Mouse (Mus musculus) liver, embryonic 12.5 days (tissue): ENCODE results near the gene Gnl3l. TPM values are rescaled to one million over a fixed set of nuclear protein-coding genes. Genes with fewer than 3 reads are reported as not detected.

ENCODE experiments used
- ATAC-seq: fragments of 200-750 bp; cut with Nextera tagmentation; 2 replicates; pipeline ENCODE4 v1.8.0; 2017; ENCODE audit warnings: moderate number of reproducible peaks, mild to moderate bottlenecking, moderate library complexity
- H3K27ac ChIP-seq: fragments of 300-500 bp; sonication (generic); 2 replicates; pipeline ENCODE4 v1.5.1; 2016; ENCODE audit warnings: mild to moderate bottlenecking
- H3K27me3 ChIP-seq: fragments of 300-500 bp; sonication (generic); replicated peaks from 2 replicates; pipeline ENCODE4 v1.6.1; 2016; ENCODE audit warnings: mild to moderate bottlenecking, moderate library complexity
- H3K36me3 ChIP-seq: fragments of 300-500 bp; sonication (generic); 2 replicates; pipeline ENCODE4 v1.6.1; 2016; ENCODE audit warnings: mild to moderate bottlenecking, moderate library complexity
- H3K4me1 ChIP-seq: fragments of 300-500 bp; sonication (generic); 2 replicates; pipeline ENCODE4 v1.6.1; 2016
- H3K4me2 ChIP-seq: fragments of 300-500 bp; sonication (generic); 2 replicates; pipeline ENCODE4 v1.6.1; 2016; ENCODE audit warnings: mild to moderate bottlenecking, moderate library complexity
- H3K4me3 ChIP-seq: fragments of 300-500 bp; sonication (generic); 2 replicates; pipeline ENCODE4 v1.5.1; 2016; ENCODE audit warnings: mild to moderate bottlenecking, moderate library complexity
- H3K9ac ChIP-seq: fragments of 300-500 bp; sonication (generic); 2 replicates; pipeline ENCODE4 v1.6.1; 2016; ENCODE audit warnings: mild to moderate bottlenecking, moderate library complexity
- H3K9me3 ChIP-seq: fragments of 300-500 bp; sonication (generic); replicated peaks from 2 replicates; pipeline ENCODE4 v1.6.1; 2016; ENCODE audit warnings: mild to moderate bottlenecking, moderate library complexity
- WGBS: fragments of 180-500 bp; shearing (Covaris S2); methylation state at CpG from one replicate; pipeline ENCODE4 v1.1.7; 2016; ENCODE audit not compliant: insufficient replicate concordance; 5-methylcytosine and 5-hydroxymethylcytosine counted together
- polyA plus RNA-seq: library from polyadenylated mRNA; unstranded; fragments of >200 nt; fragmentation: Nextera tagmentation; extraction: Ambion mirVana; gene quantifications from 2 replicates; pipeline ENCODE4 v1.2.1, GENCODE M21; 2016

Gnl3l gene
- polyA plus RNA-seq, 1 experiment from 2014 or later, result 21.3 TPM

DNA sequence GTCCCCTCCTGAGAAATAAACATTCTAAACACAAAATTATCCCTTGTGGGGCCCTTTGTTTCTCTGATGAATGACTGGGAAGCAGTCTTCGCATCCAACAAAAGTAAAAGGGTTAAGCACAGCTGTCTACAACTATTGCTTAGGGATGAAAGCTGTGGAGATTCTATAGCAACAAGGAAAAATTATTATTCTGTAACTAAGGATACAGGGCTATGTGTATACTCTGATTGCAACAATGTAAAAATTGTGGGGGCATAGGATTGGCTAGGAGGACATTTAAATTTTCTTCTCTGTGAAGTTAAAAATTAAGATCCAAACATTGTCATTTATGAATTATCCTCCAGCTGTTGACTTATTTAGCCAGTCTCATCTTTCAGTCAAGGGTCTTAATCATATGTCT, 61.1 kb downstream of the Gnl3l start:
- no peak overlapping the region for H3K27ac ChIP-seq
- no peak overlapping the region; the same call in 1 of the 2 replicates for H3K4me3 ChIP-seq
- 0 out of 2 replicates have a peak, but pooled peaks cover 4% of the 10 kb centered on the region for H3K4me1 ChIP-seq
- H3K4me2 ChIP-seq, result 0 out of 2 replicates have a peak overlapping the region, but pooled peaks have one; percentile 52
- H3K9ac ChIP-seq, result no peak overlapping the region
- WGBS, result 76% methylated on average over 1 of the region's 1 CpGs
- no peaks in the 10 kb centered on the region for H3K9me3 ChIP-seq
- H3K27me3 ChIP-seq, result 0 out of 2 replicates have a peak, but pooled peaks cover 8% of the 10 kb centered on the region
- H3K36me3 ChIP-seq, result no peaks in the 10 kb centered on the region
- ATAC-seq, result no peak

DNA sequence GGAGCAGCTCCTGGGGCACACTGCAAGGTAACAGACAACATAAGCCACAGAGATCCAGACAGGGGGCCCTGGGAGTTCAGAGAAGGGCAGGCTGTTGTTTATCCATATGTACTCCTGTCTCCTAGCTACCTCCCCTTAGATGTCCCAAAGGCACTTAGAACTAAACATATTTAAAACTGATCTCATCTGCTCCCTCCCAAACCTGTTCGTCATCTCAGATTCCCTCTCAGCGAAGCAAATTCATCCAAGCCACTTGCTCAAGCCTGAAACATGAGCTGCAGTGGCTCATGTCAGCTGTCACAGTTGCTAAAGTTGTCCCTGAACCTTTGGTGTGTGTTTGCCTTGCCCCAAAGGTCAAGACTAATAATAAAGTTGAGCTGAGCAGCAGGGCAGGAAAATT, 61.7 kb downstream of the Gnl3l start:
- no peak overlapping the region for H3K27ac ChIP-seq
- H3K27me3 ChIP-seq, result 0 out of 2 replicates have a peak, but pooled peaks cover 8% of the 10 kb centered on the region
- no peak overlapping the region for H3K4me3 ChIP-seq
- no peak overlapping the region for H3K9ac ChIP-seq
- 0 out of 2 replicates have a peak, but pooled peaks cover 4% of the 10 kb centered on the region for H3K4me1 ChIP-seq
- H3K36me3 ChIP-seq, result no peaks in the 10 kb centered on the region
- H3K9me3 ChIP-seq, result no peaks in the 10 kb centered on the region
- no peak for ATAC-seq
- H3K4me2 ChIP-seq, result no peak overlapping the region
- 60% methylated on average over 2 of the region's 2 CpGs for WGBS

DNA sequence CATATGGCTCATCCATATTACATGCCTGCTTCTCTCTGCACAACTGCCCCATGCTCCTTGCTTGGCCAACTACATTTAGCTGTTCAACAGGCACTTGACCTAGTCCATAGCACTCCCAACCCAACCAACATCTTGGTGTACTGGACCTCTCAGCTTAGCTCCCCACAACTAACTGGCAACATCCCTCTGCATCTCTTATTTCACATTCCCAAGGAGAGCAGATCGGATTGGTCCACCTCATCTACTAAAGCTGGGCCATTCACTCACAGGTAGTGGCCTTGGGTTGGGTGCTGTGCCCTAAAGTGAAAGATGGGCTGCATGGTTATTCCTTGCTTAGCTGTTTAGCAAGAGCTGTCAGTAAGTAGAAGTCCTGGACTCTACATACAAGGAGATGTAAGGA, 62.4 kb downstream of the Gnl3l start:
- Histone ChIP-seq H3K27ac (no peak overlapping the region), H3K36me3 (no peaks in the 10 kb centered on the region), H3K27me3 (0 out of 2 replicates have a peak, but pooled peaks cover 8% of the 10 kb centered on the region), H3K4me3 (no peak overlapping the region), H3K9me3 (no peaks in the 10 kb centered on the region), H3K4me2 (no peak overlapping the region), H3K9ac (no peak overlapping the region), H3K4me1 (0 out of 2 replicates have a peak, but pooled peaks cover 4% of the 10 kb centered on the region)
- 59% methylated on average over 1 of the region's 1 CpGs for WGBS
- ATAC-seq, result no peak

Other genes with a start within 250 kb of the Gnl3l start
- gene Maged2, start 203.0 kb downstream of the Gnl3l start, polyA plus RNA-seq, result 103 and 106 TPM in 2 replicates
- gene Fgd1, start 28.8 kb upstream of the Gnl3l start, polyA plus RNA-seq, result 3.4 and 3.9 TPM in 2 replicates
- 22.0 and 22.6 TPM in 2 replicates for gene Tsr2, start 79.2 kb upstream of the Gnl3l start, polyA plus RNA-seq
- gene Wnk3, start 180.8 kb upstream of the Gnl3l start, polyA plus RNA-seq, result 0.17 and 0.57 TPM in 2 replicates